Mouse (Mus musculus) hindbrain, embryonic 12.5 days (tissue): ENCODE results near the gene Arhgap29. TPM values are rescaled to one million over a fixed set of nuclear protein-coding genes. Genes with fewer than 3 reads are reported as not detected.
A peak's percentile ranks its signal among the peaks of the same experiment; 100 is the strongest.

Experiments
- ATAC-seq: fragments of 200-750 bp; cut with Nextera tagmentation; 2 replicates; pipeline ENCODE4 v1.8.0; 2017; ENCODE audit warnings: moderate TSS enrichment; ENCODE audit not compliant: low FRiP score
- H3K27ac ChIP-seq: fragments of 300-500 bp; sonication (generic); 2 replicates; pipeline ENCODE4 v1.5.1; 2016; ENCODE audit warnings: mild to moderate bottlenecking
- H3K27me3 ChIP-seq: fragments of 300-500 bp; sonication (generic); 2 replicates; pipeline ENCODE4 v1.6.1; 2016; ENCODE audit warnings: mild to moderate bottlenecking
- H3K36me3 ChIP-seq: fragments of 300-500 bp; sonication (generic); 2 replicates; pipeline ENCODE4 v1.6.1; 2016; ENCODE audit warnings: mild to moderate bottlenecking
- H3K4me1 ChIP-seq: fragments of 300-500 bp; sonication (generic); 2 replicates; pipeline ENCODE4 v1.6.1; 2016
- H3K4me2 ChIP-seq: fragments of 300-500 bp; sonication (generic); replicated peaks from 2 replicates; pipeline ENCODE4 v1.6.1; 2016; ENCODE audit warnings: mild to moderate bottlenecking
- H3K4me3 ChIP-seq: fragments of 300-500 bp; sonication (generic); 2 replicates; pipeline ENCODE4 v1.5.1; 2016; ENCODE audit warnings: mild to moderate bottlenecking
- H3K9ac ChIP-seq: fragments of 300-500 bp; sonication (generic); 2 replicates; pipeline ENCODE4 v1.6.1; 2016; ENCODE audit warnings: mild to moderate bottlenecking, moderate library complexity
- H3K9me3 ChIP-seq: fragments of 300-500 bp; sonication (generic); replicated peaks from 2 replicates; pipeline ENCODE4 v1.6.1; 2016; ENCODE audit warnings: mild to moderate bottlenecking
- WGBS: fragments of 180-500 bp; shearing (Covaris S2); methylation state at CpG from one replicate; pipeline ENCODE4 v1.1.7; 2016; 5-methylcytosine and 5-hydroxymethylcytosine counted together
- polyA plus RNA-seq: library from polyadenylated mRNA; unstranded; fragments of >200 nt; fragmentation: Nextera tagmentation; extraction: Ambion mirVana; gene quantifications from 2 replicates; pipeline ENCODE4 v1.2.1, GENCODE M21; 2016

Arhgap29 gene
- polyA plus RNA-seq: 41.5 and 50.6 TPM in 2 replicates

DNA sequence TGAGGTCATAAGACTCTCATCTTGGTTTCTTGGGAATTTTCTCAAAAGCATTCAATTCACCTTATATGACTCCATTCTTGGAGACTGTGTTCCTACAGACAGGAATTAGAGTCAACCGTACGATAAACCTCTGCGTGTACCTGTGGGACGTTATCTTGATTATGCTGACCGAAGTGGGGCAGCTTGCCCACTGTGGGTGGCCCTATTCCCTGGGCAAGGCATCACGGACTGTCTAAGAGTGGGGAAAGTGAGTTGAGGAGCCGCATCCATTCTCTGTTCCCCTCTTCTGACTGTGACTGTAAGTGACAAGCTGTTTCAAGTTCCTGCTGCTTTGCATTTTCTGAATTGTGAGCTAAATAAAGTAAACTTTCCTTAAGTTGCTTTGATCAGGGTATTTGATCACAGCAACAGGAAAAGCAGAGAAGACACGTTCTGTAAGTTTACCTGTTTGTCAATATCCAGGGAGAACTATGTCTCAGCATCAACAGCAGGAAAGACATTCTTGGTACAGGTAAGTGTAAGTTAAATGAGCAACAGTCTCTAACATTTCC, at the start of gene Arhgap29:
Gene Arhgap29, plus strand, starts transcription at position 501 of the 551 bp plus-strand sequence.
- WGBS: 94% methylated on average over 8 of the region's 8 CpGs
- Histone ChIP-seq H3K4me3 (peak within 1 kb of the TSS; percentile 63), H3K27ac (no peak within 1 kb of the TSS), H3K4me2 (peak within 1 kb of the TSS; percentile 86), H3K27me3 (peaks cover 27% of the 10 kb centered on the region), H3K9ac (peak within 1 kb of the TSS; percentile 71), H3K36me3 (no peaks in the 10 kb centered on the region), H3K9me3 (no peaks in the 10 kb centered on the region), H3K4me1 (peaks cover 7% of the 10 kb centered on the region; the same call in 1 of the 2 replicates)
- ATAC-seq: no peak

DNA sequence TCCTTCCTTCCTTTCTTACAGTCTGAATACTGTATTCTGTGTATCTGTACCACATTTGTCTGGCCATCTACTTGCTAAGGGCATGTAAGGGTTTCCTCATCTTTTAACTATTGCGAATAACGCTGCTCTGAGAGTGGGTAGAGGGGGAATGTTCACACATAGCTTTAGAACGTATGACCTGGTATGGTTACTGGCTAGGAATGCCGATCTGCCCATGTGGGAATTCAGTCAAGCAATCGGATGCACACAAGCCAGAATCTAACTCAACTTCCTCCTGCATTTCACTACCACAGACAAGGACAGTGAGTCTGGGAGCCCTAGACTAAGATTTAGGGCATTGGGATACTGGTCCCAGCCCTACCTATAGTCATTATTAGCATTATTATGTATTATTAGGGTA, 49.6 kb upstream of the Arhgap29 start:
- Histone ChIP-seq H3K4me2 (no peak overlapping the region), H3K9me3 (no peaks in the 10 kb centered on the region), H3K4me1 (no peaks in the 10 kb centered on the region), H3K4me3 (no peak overlapping the region), H3K36me3 (no peaks in the 10 kb centered on the region), H3K27ac (no peak overlapping the region), H3K9ac (no peak overlapping the region), H3K27me3 (no peaks in the 10 kb centered on the region)
- ATAC-seq: no peak
- whole genome bisulfite sequencing: 83% methylated on average over 5 of the region's 5 CpGs

DNA sequence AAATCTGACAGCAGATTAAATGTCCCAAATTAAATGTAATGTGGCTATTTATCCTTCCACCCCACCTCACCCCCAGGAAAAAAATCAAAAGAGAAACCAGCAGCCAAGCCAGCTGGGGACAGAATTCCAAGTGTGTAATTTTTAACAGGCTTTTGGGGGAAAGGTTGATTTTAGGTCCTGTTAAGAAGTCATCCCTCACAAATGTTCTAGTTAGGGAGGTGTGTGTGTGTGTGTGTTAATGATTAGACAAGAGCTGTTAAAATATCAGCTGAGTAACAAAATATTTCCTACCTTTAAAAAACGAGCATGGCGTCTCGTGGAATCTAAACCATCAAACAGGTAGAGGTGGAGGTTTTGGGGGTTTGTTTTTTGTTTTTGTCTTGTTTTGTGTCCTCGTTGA, 49.1 kb upstream of the Arhgap29 start:
- Histone ChIP-seq H3K9me3 (no peaks in the 10 kb centered on the region), H3K9ac (no peak overlapping the region), H3K27ac (no peak overlapping the region), H3K4me3 (no peak overlapping the region), H3K4me2 (no peak overlapping the region), H3K27me3 (no peaks in the 10 kb centered on the region), H3K36me3 (no peaks in the 10 kb centered on the region), H3K4me1 (no peaks in the 10 kb centered on the region)
- 79% methylated on average over 4 of the region's 4 CpGs for WGBS
- ATAC-seq: no peak

GRCm38 (mm10) chr3:121903695-121904094, 48.6 kb upstream of the Arhgap29 start:
- Histone ChIP-seq H3K9ac (no peak overlapping the region), H3K27me3 (no peaks in the 10 kb centered on the region), H3K4me3 (no peak overlapping the region), H3K4me2 (no peak overlapping the region), H3K4me1 (no peaks in the 10 kb centered on the region), H3K27ac (no peak overlapping the region), H3K9me3 (no peaks in the 10 kb centered on the region), H3K36me3 (no peaks in the 10 kb centered on the region)
- 77% methylated on average over 8 of the region's 8 CpGs for WGBS
- no peak for ATAC-seq

- Histone ChIP-seq H3K36me3 (no peaks in the 10 kb centered on the region), H3K4me1 (no peaks in the 10 kb centered on the region), H3K4me3 (no peak overlapping the region), H3K27ac (no peak overlapping the region), H3K9me3 (no peaks in the 10 kb centered on the region), H3K27me3 (no peaks in the 10 kb centered on the region), H3K4me2 (no peak overlapping the region), H3K9ac (no peak overlapping the region)
- no peak for ATAC-seq
- WGBS: 85% methylated on average over 2 of the region's 2 CpGs
Observed at GRCm38 (mm10) chr3:121904476-121904875, 47.9 kb upstream of the Arhgap29 start.

DNA sequence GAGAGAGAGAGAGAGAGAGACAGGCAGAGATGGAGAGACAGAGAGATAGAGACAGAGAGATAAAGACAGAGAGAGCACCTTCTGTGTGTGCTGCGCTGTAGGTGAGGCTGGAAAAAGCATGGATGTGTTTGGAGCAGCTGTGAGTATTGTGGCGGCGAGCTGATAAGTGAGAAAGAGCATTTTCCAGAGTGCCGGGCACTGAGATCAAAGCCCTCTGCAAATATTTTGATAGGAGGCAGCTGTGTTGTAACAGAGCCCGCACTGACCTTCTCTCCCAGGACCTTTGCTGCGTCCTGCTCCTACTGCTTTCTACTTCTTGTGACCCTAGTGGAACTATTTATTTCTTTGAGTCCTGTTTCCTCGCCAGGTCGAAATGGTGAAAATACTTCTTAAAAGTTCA, 45.7 kb upstream of the Arhgap29 start:
- Histone ChIP-seq H3K4me3 (no peak overlapping the region), H3K9me3 (no peaks in the 10 kb centered on the region), H3K36me3 (no peaks in the 10 kb centered on the region), H3K4me2 (no peak overlapping the region), H3K27ac (no peak overlapping the region), H3K9ac (no peak overlapping the region), H3K27me3 (no peaks in the 10 kb centered on the region), H3K4me1 (no peaks in the 10 kb centered on the region)
- ATAC-seq: no peak
- WGBS: 60% methylated on average over 8 of the region's 8 CpGs

- no peak for ATAC-seq
- Histone ChIP-seq H3K9me3 (no peaks in the 10 kb centered on the region), H3K27ac (no peak overlapping the region), H3K27me3 (no peaks in the 10 kb centered on the region), H3K4me1 (no peaks in the 10 kb centered on the region), H3K9ac (no peak overlapping the region), H3K4me3 (no peak overlapping the region), H3K36me3 (no peaks in the 10 kb centered on the region), H3K4me2 (no peak overlapping the region)
- 72% methylated on average over 3 of the region's 3 CpGs for WGBS
Observed at GRCm38 (mm10) chr3:121909155-121909554, 43.2 kb upstream of the Arhgap29 start.

- Histone ChIP-seq H3K36me3 (no peaks in the 10 kb centered on the region), H3K4me2 (no peak overlapping the region), H3K9ac (no peak overlapping the region), H3K27me3 (no peaks in the 10 kb centered on the region), H3K4me1 (no peaks in the 10 kb centered on the region), H3K4me3 (no peak overlapping the region), H3K9me3 (no peaks in the 10 kb centered on the region), H3K27ac (no peak overlapping the region)
- WGBS: 86% methylated on average over 5 of the region's 5 CpGs
- no peak for ATAC-seq
Observed at GRCm38 (mm10) chr3:121913476-121913875, 38.9 kb upstream of the Arhgap29 start.

DNA sequence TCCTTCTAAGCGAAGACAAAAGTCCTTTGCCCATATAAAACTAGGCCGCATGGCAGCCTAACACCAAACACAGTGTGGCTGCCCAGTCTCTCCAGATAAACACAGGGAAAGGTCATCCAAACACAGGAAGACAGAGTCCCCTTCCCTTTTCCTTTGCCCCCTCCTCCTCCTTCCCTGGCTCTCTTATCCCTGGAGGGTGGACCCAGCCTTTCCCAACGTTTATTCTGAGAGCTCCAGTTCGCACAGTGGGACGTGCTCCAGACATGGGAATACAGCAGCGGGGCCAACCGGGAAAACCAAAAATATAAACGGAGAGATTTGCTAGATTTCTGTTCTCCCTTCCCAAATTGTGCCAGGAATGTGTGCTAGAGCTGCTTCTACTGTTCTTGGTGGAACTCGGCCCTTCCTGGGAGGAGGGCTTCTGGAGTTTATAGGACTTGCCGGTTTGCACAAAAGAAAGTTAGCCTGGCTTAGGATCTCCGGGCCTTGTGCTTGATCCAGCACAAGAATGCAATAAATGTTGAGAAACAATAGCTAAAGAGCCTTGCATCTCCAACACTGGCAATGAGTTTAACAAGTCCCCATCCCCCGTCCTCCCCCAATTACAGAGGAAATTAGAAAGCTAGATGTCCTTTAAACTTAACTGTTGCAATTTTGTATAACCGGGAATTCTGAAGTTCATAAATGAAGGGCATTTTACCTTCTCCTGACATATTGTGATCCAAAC, 37.7 kb upstream of the Arhgap29 start:
- Histone ChIP-seq H3K27me3 (no peaks in the 10 kb centered on the region), H3K9ac (no peak overlapping the region), H3K4me3 (no peak overlapping the region), H3K4me1 (no peaks in the 10 kb centered on the region), H3K36me3 (no peaks in the 10 kb centered on the region), H3K4me2 (no peak overlapping the region), H3K9me3 (no peaks in the 10 kb centered on the region), H3K27ac (no peak overlapping the region)
- WGBS: 62% methylated on average over 13 of the region's 13 CpGs
- ATAC-seq: no peak

GRCm38 (mm10) chr3:121915191-121915590, 37.1 kb upstream of the Arhgap29 start:
- 83% methylated on average over 6 of the region's 6 CpGs for WGBS
- Histone ChIP-seq H3K9me3 (no peaks in the 10 kb centered on the region), H3K27me3 (no peaks in the 10 kb centered on the region), H3K36me3 (no peaks in the 10 kb centered on the region), H3K27ac (no peak overlapping the region), H3K4me3 (no peak overlapping the region), H3K9ac (no peak overlapping the region), H3K4me1 (no peaks in the 10 kb centered on the region), H3K4me2 (no peak overlapping the region)
- ATAC-seq: no peak

DNA sequence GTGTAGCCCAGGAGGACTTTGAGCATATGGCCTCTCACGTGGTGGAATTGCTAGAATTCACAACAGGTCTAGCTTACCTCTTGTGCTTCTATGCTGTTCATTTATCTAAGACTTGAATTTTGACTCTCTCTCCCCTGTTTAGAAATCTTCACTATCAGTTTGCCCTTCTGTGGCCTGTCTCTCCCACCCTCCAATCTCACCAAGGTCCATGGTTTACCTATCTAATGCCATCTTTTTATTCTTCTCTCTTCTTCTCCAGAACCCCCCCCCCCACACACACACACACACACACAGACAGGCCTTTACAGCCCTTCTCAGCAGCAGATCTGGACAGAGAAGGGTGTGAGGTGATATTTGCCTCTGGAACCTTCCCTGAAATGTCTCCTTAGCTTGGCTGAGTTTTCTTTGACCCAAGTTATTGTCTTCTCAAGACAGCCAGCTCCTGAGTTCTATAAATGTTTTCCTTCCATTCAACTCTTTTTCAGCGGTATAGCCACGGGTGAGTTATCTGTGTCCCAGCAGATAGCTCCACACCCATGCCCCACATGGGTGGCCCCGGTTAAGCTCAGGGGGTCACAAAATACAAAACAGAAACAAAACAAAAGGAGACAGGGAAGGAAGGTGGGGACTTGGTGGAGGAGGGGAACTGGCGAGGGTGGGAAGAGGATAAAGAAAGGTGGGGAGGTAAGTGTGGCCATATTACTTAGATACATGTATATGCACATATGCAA, 35.4 kb upstream of the Arhgap29 start:
- no peak overlapping the region for H3K27ac ChIP-seq
- H3K36me3 ChIP-seq: no peaks in the 10 kb centered on the region
- no peak overlapping the region for H3K4me2 ChIP-seq
- no peaks in the 10 kb centered on the region for H3K27me3 ChIP-seq
- ATAC-seq: no peak
- WGBS: 74% methylated on average over 5 of the region's 5 CpGs
- no peak overlapping the region for H3K9ac ChIP-seq
- H3K4me3 ChIP-seq: no peak overlapping the region
- H3K9me3 ChIP-seq: no peaks in the 10 kb centered on the region
- no peaks in the 10 kb centered on the region for H3K4me1 ChIP-seq

GRCm38 (mm10) chr3:121917658-121918057, 34.7 kb upstream of the Arhgap29 start:
- H3K4me1 ChIP-seq: no peaks in the 10 kb centered on the region
- no peak for ATAC-seq
- no peak overlapping the region for H3K4me2 ChIP-seq
- no peak overlapping the region for H3K4me3 ChIP-seq
- H3K27ac ChIP-seq: no peak overlapping the region
- no peaks in the 10 kb centered on the region for H3K36me3 ChIP-seq
- H3K9ac ChIP-seq: no peak overlapping the region
- 94% methylated on average over 7 of the region's 7 CpGs for WGBS
- H3K9me3 ChIP-seq: no peaks in the 10 kb centered on the region
- H3K27me3 ChIP-seq: no peaks in the 10 kb centered on the region
